Mouse (Mus musculus): ENCODE measurements around the gene Emp3. TPM values are rescaled to one million over a fixed set of nuclear protein-coding genes. Genes with fewer than 3 reads are reported as not detected.

The Emp3 gene
- polyA plus RNA-seq, 1 experiment: 210 TPM

DNA sequence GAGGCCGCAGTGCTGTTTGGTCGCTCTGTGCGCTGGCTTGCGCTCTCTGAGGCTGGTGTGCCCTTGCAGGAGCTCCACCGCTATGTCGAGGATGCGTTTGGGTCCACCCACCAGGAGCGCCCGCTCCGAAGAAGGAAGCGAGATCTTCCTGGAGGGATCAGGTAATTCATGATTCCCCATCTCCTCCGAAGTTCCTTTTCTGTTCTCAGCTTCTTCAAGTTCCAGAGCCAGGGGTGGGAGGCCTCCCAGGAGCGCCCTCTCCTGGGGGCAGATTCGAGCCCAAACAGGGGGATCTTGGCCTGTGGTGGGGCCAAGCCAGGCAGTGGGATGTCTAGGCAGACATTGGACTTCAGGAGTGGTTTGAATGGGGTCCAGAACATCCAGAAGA, 3.2 kb upstream of the Emp3 start:
- WGBS: 23% methylated on average over 14 of the region's 14 CpGs
- Histone ChIP-seq H3K4me3 (replicated peaks; ENCODE audit: extremely low read depth, low read depth, low read length) (peak overlapping the region; percentile 60), H3K4me1 (ENCODE audit: control insufficient read depth, insufficient read depth, low read length) (peaks cover 10% of the 10 kb centered on the region)
- no peak for DNase-seq
- no peak for TF ChIP-seq CTCF (IDR thresholded peaks at IDR 0.05; ENCODE audit: insufficient read depth, low read length)
- TF ChIP-seq POLR2A (IDR thresholded peaks at IDR 0.05; ENCODE audit: borderline replicate concordance, extremely low read depth, low read depth, low read length): no peak

DNA sequence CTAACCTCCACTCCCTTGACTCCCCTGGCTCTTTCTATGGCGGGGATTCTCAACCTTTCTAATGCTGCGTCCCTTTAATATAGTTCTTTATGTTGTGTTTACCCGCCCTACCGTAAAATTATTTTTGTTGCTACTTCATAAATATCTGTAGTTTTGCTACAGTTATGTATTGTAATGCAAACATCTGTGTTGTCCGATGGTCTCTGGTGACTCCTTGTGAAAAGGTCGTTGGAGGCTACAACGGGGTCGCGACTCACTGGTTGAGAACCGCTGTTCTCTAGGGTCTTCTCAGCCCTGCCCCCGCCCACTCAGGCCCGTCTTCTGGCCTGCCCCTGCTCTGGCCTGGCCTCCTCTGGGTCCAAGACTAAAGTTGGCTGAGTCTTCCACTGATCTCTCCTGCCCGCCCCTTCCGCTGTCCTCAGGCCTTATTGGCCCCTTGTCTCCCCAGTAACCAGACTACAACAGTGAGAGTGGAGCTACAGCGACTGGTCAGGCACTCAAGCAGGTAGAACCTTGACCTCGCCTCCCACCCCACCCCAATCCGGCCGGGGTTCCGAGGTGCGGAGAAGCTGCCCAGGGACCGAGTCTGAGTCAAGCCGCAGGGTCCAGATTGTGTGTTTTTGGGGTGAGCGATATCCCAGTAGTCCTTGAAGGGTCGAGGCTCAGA, 2.7 kb upstream of the Emp3 start, which contains the start of gene Ccdc114:
TSS of gene Ccdc114 (plus strand) at position 311 of the 667 bp plus-strand sequence.
- no peak for TF ChIP-seq CTCF (IDR thresholded peaks at IDR 0.05; ENCODE audit: insufficient read depth, low read length)
- peak; percentile 81; the same call in 1 of the 2 replicates for TF ChIP-seq POLR2A (IDR thresholded peaks at IDR 0.05; ENCODE audit: borderline replicate concordance, extremely low read depth, low read depth, low read length)
- peaks cover 10% of the 10 kb centered on the region for H3K4me1 ChIP-seq (ENCODE audit: control insufficient read depth, insufficient read depth, low read length)
- peak within 1 kb of the TSS; percentile 85 for H3K4me3 ChIP-seq (replicated peaks; ENCODE audit: extremely low read depth, low read depth, low read length)
- WGBS: 9% methylated on average over 24 of the region's 24 CpGs
- DNase-seq: peak; percentile 68

DNA sequence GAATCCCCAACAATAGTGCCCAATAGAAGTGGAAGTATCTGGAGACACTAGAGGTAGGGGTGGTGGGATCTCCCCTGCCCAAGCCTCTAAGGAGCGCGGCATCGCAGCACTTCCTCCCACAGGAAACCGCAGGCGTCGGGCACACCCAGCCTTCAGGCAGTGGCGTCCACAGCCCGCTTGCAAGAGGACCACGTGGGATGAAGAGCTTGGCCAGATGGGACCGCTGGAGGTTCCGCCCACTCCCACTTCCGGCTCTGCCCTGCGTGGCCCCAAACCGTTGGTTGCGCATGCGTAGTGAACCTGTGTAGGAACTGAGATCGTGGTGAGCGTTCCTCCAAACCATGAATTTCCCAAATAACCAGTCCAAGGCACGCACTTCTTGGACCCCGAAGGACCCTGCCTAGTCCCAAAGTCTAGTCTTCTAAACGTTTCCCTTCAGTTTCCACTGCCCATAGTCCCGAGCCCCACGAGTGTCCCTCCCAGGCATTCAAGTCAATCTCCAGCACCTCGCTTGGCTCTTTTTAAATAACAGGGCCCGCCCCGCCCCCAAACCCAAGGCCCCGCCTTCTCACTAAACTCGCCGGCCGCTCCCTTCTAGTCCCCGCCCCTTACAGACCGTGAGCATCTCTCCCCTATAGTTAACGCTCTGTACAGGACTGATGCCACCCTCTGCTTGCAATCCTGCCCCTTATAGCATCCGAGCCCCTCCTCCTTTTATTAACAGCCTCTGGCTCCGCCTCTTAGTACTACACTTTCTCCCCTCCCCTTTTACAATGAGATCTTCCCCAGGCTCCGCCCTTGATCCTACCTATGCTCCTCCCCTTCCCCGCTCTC, 1.9 kb upstream of the Emp3 start:
- peak; percentile 91 for DNase-seq
- H3K4me1 ChIP-seq (ENCODE audit: control insufficient read depth, insufficient read depth, low read length): peaks cover 10% of the 10 kb centered on the region
- H3K4me3 ChIP-seq (replicated peaks; ENCODE audit: extremely low read depth, low read depth, low read length): peak overlapping the region; percentile 85
- TF ChIP-seq POLR2A (IDR thresholded peaks at IDR 0.05; ENCODE audit: borderline replicate concordance, extremely low read depth, low read depth, low read length) (peak; percentile 83; the same call in 1 of the 2 replicates), CTCF (IDR thresholded peaks at IDR 0.05; ENCODE audit: insufficient read depth, low read length) (no peak)
- under 1% methylated on average over 37 of the region's 37 CpGs for WGBS

GRCm38 (mm10) chr7:45921950-45922600, 871 bp upstream of the Emp3 start:
- no peak for DNase-seq
- no peak for TF ChIP-seq POLR2A (IDR thresholded peaks at IDR 0.05; ENCODE audit: borderline replicate concordance, extremely low read depth, low read depth, low read length)
- TF ChIP-seq CTCF (IDR thresholded peaks at IDR 0.05; ENCODE audit: insufficient read depth, low read length): no peak
- no peak overlapping the region for H3K4me3 ChIP-seq (replicated peaks; ENCODE audit: extremely low read depth, low read depth, low read length)
- H3K4me1 ChIP-seq (ENCODE audit: control insufficient read depth, insufficient read depth, low read length): peaks cover 14% of the 10 kb centered on the region
- WGBS: 66% methylated on average over 12 of the region's 12 CpGs

DNA sequence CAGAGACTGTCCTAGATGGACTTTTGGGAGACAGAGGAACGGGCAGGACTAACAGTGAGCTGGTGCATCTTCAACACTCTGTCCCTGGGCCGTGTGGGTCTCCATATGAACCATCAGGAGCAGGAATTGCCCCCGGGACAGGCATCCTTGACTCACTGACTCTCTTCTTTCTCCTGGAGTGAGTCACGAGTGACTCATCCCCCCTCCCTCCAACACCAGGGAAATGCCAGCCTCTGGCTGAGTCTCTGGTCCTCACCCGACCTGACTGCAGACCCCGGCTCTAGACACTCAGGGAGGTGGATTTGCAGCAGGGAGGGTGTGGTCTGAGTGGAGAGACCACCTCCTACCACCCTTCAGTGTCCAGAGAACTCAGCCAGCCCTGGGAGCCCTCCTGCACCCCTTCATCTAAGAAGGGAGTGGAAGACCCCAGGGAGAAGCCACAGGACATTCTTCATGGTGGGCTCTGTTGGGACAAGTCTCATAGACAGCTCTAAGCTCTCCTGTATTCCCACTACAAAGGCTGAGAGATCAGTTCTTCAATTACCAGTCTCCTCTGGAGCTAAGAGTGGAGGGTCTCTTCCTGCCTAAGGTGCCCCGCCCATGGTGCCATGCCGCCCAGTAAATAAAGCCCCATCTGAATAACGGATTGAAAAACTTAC, 492 bp downstream of the Emp3 start:
- 18% methylated on average over 9 of the region's 9 CpGs for WGBS
- TF ChIP-seq POLR2A (IDR thresholded peaks at IDR 0.05; ENCODE audit: borderline replicate concordance, extremely low read depth, low read depth, low read length): no peak
- no peak for TF ChIP-seq CTCF (IDR thresholded peaks at IDR 0.05; ENCODE audit: insufficient read depth, low read length)
- no peak for DNase-seq
- H3K4me3 ChIP-seq (replicated peaks; ENCODE audit: extremely low read depth, low read depth, low read length): peak overlapping the region; percentile 77
- peaks cover 21% of the 10 kb centered on the region for H3K4me1 ChIP-seq (ENCODE audit: control insufficient read depth, insufficient read depth, low read length)

DNA sequence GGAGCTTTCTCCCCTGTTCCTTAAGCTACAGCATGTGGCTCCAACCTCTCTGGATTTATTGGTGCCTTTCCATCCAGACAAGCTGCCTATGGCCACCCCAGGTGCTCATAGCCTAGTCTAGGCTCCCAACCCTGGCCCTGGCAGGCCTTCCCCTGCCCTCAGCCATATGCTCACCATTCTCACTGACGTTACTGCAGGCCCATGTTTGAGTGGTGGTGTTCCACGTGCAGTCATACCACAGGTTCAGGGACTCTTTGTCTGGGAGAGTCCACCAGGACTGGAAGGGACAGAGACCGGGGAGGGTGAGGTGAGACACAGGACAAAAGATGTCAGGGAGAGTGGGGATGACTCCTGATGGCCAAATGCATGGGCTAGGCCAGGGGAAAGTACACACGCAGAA, 1.4 kb downstream of the Emp3 start:
- 45% methylated on average over 4 of the region's 4 CpGs for WGBS
- no peak for TF ChIP-seq POLR2A (IDR thresholded peaks at IDR 0.05; ENCODE audit: borderline replicate concordance, extremely low read depth, low read depth, low read length)
- no peak for TF ChIP-seq CTCF (IDR thresholded peaks at IDR 0.05; ENCODE audit: insufficient read depth, low read length)
- DNase-seq: no peak
- H3K4me3 ChIP-seq (replicated peaks; ENCODE audit: extremely low read depth, low read depth, low read length): peak overlapping the region; percentile 77
- H3K4me1 ChIP-seq (ENCODE audit: control insufficient read depth, insufficient read depth, low read length): peaks cover 21% of the 10 kb centered on the region

DNA sequence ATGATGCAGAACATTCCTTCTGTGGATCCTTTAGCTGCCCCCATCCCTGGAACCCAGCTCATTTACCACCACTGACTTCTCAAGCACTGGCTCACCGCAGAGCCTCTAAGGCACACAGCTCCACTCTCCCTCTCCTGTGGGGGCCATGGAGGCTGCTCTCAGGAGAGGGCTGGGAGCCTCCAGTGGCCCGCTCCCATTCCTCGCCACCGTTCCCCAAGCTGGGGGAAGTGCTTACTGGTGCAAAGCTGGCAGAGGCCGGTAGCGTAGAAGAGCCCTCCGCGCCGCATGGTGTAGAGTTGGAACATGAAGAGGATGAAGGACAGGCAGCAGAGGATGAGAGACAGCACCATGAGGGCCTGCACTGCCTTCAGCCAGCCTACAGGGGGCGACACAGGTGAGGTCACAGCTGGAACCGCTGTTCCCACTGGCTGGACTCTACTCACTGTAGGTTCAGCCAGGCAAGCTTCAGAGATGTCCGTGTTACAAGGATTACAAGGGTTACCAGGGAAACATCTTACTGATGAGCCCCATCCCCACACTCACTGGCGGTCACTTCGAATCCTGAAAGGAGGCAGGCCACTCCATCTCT, 2.0 kb downstream of the Emp3 start:
- H3K4me1 ChIP-seq (ENCODE audit: control insufficient read depth, insufficient read depth, low read length): peaks cover 21% of the 10 kb centered on the region
- 71% methylated on average over 14 of the region's 14 CpGs for WGBS
- TF ChIP-seq POLR2A (IDR thresholded peaks at IDR 0.05; ENCODE audit: borderline replicate concordance, extremely low read depth, low read depth, low read length) (no peak), CTCF (IDR thresholded peaks at IDR 0.05; ENCODE audit: insufficient read depth, low read length) (peak; percentile 61)
- DNase-seq: no peak
- no peak overlapping the region for H3K4me3 ChIP-seq (replicated peaks; ENCODE audit: extremely low read depth, low read depth, low read length)

DNA sequence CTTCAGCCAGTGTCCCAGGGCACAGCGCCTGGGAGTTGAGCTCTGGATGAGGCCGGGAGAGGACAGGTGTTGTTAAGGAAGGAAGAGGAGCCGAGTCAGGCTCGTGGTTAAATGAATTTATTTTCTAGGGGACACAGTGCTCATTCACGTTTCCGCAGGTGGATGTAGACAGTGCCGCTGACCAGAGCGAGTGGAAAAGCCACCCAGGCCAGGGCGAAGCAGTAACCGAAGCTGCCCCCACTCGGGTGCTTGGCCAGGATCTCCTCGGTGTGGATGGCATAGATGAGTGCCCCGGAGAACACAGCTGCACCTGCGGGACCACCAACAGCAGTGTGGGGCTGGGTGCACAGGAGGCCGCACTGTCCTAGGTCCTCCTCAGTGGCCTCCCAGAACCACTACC, 3.3 kb downstream of the Emp3 start:
- H3K4me3 ChIP-seq (replicated peaks; ENCODE audit: extremely low read depth, low read depth, low read length): no peak overlapping the region
- DNase-seq: no peak
- TF ChIP-seq POLR2A (IDR thresholded peaks at IDR 0.05; ENCODE audit: borderline replicate concordance, extremely low read depth, low read depth, low read length) (no peak), CTCF (IDR thresholded peaks at IDR 0.05; ENCODE audit: insufficient read depth, low read length) (no peak)
- 85% methylated on average over 15 of the region's 15 CpGs for WGBS
- H3K4me1 ChIP-seq (ENCODE audit: control insufficient read depth, insufficient read depth, low read length): peaks cover 21% of the 10 kb centered on the region

Measured in lung, adult 2 months (tissue).